Mouse (Mus musculus): Measurements from ENCODE around the gene Sec23a. TPM values are rescaled to one million over a fixed set of nuclear protein-coding genes. Genes with fewer than 3 reads are reported as not detected.

The Sec23a gene
- polyA plus RNA-seq, 1 experiment from 2014 or later: 89.8 TPM

DNA sequence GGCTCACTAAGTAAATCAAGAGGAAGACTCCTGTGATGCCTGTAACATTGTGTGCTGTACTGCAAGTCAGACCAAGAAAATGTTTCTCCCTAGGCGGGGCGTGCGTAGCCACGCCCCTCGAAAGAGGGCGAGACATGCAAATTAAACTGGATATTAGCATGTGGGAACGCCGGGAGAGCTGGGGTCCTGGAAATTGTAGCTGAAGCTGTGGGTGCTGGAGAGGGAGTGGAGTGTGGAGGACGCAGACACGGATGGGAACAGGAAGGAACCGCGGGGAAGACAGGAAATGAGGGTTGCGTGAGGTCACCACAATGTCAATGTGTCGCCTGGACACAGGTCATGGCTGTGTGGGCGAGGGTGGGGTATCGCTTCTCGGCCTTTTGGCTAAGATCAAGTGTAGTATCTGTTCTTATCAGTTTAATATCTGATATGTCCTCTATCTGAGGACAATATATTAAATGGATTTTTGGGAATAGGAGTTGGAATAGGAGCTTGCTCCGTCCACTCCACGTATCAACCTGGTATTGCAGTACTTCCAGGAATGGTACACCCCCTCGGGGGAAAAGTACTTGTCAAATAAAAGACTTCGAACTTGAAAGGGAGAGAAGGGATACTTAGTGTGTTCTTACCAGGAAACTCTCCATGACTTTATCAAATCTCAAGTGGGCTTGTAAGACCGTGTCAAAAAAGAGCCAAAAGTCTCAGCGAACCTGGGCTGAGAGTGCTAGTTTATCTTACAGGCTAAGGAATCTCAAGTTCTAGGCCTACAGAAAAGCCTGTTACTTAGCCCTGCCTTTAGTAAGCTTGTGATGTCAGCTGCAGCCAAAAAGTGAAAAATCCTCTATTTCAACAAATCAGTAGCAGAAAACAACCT lies 28.4 kb upstream of the Sec23a start:
- H3K36me3 ChIP-seq: peaks cover 34% of the 10 kb centered on the region
- no peaks in the 10 kb centered on the region for H3K9me3 ChIP-seq
- ATAC-seq (ENCODE audit: insufficient number of reproducible peaks, insufficient read depth, low FRiP score, low TSS enrichment, low read depth): peak; percentile 82; the same call in 1 of the 2 replicates
- 0 out of 2 replicates have a peak, but pooled peaks cover 3% of the 10 kb centered on the region for H3K4me1 ChIP-seq (replicated peaks)
- H3K27ac ChIP-seq: peak overlapping the region; percentile 82
- H3K9ac ChIP-seq (replicated peaks): no peak overlapping the region; the same call in 1 of the 2 replicates
- peak overlapping the region; percentile 37; the same call in 1 of the 2 replicates for H3K4me2 ChIP-seq
- 4% methylated on average over 23 of the region's 23 CpGs for WGBS
- no peaks in the 10 kb centered on the region for H3K27me3 ChIP-seq
- H3K4me3 ChIP-seq (replicated peaks): peak overlapping the region; percentile 12; the same call in 1 of the 2 replicates

DNA sequence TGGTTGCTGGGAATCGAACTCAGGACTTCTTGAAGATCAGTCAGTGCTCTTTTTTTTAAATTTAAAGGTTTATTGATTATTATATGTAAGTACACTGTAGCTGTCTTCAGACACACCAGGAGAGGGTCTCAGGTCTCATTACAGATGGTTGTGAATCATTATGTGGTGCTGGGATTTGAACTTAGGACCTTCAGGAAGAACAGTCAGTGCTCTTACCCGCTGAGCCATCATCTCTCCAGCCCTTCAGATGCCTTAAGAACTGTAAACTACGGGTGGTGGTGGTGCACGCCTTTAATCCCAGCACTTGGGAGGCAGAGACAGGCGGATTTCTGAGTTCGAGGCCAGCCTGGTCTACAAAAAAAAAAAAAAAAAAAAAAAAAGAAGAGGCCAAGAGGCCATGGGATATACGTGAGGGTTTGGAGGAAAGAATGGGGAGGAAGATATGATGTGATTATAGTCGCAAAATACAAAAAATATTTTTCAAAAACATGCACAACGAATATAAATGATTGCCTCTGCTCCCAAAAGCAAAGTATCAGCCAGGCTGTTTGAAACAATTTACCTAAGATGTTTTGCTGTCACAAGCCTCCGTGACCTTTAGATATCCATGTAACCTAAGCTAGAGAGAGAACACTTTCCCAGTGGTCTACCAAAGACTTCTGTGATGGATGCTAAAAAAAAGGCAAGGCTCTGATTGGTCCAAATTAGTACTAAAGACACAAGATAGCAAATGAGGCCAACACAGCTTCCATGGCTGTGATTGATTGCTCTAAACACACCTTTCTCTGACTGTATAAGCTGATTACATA lies 27.5 kb upstream of the Sec23a start:
- 69% methylated on average over 10 of the region's 10 CpGs for WGBS
- H3K4me1 ChIP-seq (replicated peaks): 0 out of 2 replicates have a peak, but pooled peaks cover 3% of the 10 kb centered on the region
- H3K4me2 ChIP-seq: peak overlapping the region; percentile 37; the same call in 1 of the 2 replicates
- H3K9ac ChIP-seq (replicated peaks): no peak overlapping the region; the same call in 1 of the 2 replicates
- H3K27ac ChIP-seq: no peak overlapping the region
- no peak for ATAC-seq (ENCODE audit: insufficient number of reproducible peaks, insufficient read depth, low FRiP score, low TSS enrichment, low read depth)
- H3K36me3 ChIP-seq: peaks cover 26% of the 10 kb centered on the region
- no peak overlapping the region for H3K4me3 ChIP-seq (replicated peaks)
- H3K9me3 ChIP-seq: no peaks in the 10 kb centered on the region
- no peaks in the 10 kb centered on the region for H3K27me3 ChIP-seq

DNA sequence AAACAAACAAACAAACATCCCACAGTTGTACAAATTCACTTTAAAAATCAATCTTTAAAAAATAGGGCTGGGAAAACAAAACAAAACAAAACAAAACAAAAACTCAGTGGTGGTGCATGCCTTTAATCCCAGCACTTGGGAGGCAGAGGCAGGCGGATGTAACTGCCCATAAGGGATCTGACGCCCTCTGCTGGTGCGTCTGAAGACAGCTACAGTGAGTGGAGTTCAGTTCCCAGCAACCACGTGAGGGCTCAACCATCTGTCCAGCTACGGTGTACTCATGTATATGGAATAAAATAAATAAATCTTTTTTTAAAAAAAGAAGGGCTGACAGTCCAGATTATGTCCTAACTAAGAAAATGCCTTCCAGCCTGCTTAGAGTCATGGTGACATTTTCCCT lies 20.3 kb upstream of the Sec23a start:
- Histone ChIP-seq H3K4me3 (replicated peaks) (no peak overlapping the region), H3K9me3 (no peaks in the 10 kb centered on the region)
- WGBS: 72% methylated on average over 5 of the region's 5 CpGs

DNA sequence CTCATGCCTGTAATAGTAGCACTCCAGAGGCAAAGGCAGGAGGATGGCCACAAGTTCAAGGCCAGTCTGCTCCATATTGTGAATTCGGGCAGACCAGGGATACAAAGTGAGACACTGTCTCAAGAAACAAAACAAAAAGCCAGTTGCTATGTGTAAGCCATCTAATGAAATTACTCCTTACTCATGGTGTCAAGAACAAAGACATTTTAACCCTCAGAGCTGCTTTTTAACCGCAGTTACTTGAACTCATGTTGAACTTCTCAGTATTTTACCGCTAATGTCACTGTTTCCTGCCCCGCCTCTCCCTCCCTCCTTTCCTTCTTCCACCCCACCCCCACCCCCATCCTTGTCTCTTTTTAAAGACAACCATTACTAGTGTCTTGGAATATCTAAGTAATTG lies 9.5 kb upstream of the Sec23a start:
- no peak overlapping the region for H3K4me3 ChIP-seq (replicated peaks)
- H3K27me3 ChIP-seq: no peaks in the 10 kb centered on the region
- ATAC-seq (ENCODE audit: insufficient number of reproducible peaks, insufficient read depth, low FRiP score, low TSS enrichment, low read depth): no peak
- H3K4me1 ChIP-seq (replicated peaks): no peaks in the 10 kb centered on the region
- no peak overlapping the region for H3K27ac ChIP-seq
- H3K9me3 ChIP-seq: no peaks in the 10 kb centered on the region
- 97% methylated on average over 4 of the region's 4 CpGs for WGBS
- no peak overlapping the region for H3K9ac ChIP-seq (replicated peaks)
- no peak overlapping the region for H3K4me2 ChIP-seq
- H3K36me3 ChIP-seq: peaks cover 78% of the 10 kb centered on the region

More for the DNA sequence above, 20.3 kb upstream of the Sec23a start:
- H3K9ac ChIP-seq (replicated peaks): no peak overlapping the region
- no peak for ATAC-seq (ENCODE audit: insufficient number of reproducible peaks, insufficient read depth, low FRiP score, low TSS enrichment, low read depth)
- H3K4me2 ChIP-seq: no peak overlapping the region
- no peaks in the 10 kb centered on the region for H3K27me3 ChIP-seq
- H3K4me1 ChIP-seq (replicated peaks): no peaks in the 10 kb centered on the region
- H3K36me3 ChIP-seq: peaks cover 22% of the 10 kb centered on the region
- H3K27ac ChIP-seq: no peak overlapping the region

DNA sequence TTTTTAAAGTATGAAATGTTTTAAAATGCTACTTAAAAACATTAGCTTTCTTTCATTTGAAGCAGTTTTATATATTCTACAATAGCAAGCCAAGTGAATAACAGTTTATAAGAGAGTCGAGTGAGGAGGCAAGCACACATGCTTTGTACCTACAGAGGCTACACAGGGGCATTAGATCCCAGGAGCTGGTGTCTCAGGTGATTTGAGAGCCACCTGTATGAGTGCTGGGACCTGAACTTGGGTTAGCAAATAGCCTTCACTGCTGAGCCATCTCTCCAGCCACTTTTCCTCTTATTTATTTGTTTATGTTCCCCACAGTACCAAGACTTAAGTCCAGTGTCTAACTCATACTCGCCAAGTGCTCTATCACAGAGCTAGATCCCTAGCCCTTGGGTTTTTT lies 8.1 kb upstream of the Sec23a start:
- no peak for ATAC-seq (ENCODE audit: insufficient number of reproducible peaks, insufficient read depth, low FRiP score, low TSS enrichment, low read depth)
- no peak overlapping the region for H3K27ac ChIP-seq
- H3K27me3 ChIP-seq: no peaks in the 10 kb centered on the region
- no peak overlapping the region for H3K4me3 ChIP-seq (replicated peaks)
- H3K9ac ChIP-seq (replicated peaks): no peak overlapping the region
- no peaks in the 10 kb centered on the region for H3K9me3 ChIP-seq
- no peak overlapping the region for H3K4me2 ChIP-seq
- H3K36me3 ChIP-seq: peaks cover 72% of the 10 kb centered on the region
- WGBS: 80% methylated on average over 2 of the region's 2 CpGs
- no peaks in the 10 kb centered on the region for H3K4me1 ChIP-seq (replicated peaks)

DNA sequence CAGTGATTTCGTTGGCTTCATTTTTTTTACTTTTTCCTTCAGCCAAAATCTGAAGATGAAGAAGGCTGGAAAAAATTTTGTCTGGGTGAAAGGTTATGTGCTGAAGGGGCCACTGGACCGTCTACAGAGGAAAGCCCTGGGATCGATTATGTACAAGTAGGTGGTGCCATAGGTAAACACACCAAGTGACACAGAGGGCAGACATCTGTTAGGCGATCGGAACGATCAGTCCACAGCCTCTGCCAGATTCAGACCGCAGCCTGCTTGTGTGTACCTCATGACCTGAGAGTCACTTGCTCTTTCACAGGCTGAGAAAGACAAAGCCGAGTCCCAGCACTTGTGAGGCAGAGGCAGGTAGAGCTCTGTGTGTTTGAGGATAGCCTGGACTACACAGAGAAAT lies 6.2 kb upstream of the Sec23a start:
- H3K9me3 ChIP-seq: no peaks in the 10 kb centered on the region
- H3K4me2 ChIP-seq: no peak overlapping the region
- H3K27ac ChIP-seq: no peak overlapping the region
- peaks cover 59% of the 10 kb centered on the region for H3K36me3 ChIP-seq
- 86% methylated on average over 8 of the region's 8 CpGs for WGBS
- H3K9ac ChIP-seq (replicated peaks): no peak overlapping the region
- no peaks in the 10 kb centered on the region for H3K27me3 ChIP-seq
- no peaks in the 10 kb centered on the region for H3K4me1 ChIP-seq (replicated peaks)
- no peak for ATAC-seq (ENCODE audit: insufficient number of reproducible peaks, insufficient read depth, low FRiP score, low TSS enrichment, low read depth)
- H3K4me3 ChIP-seq (replicated peaks): no peak overlapping the region

DNA sequence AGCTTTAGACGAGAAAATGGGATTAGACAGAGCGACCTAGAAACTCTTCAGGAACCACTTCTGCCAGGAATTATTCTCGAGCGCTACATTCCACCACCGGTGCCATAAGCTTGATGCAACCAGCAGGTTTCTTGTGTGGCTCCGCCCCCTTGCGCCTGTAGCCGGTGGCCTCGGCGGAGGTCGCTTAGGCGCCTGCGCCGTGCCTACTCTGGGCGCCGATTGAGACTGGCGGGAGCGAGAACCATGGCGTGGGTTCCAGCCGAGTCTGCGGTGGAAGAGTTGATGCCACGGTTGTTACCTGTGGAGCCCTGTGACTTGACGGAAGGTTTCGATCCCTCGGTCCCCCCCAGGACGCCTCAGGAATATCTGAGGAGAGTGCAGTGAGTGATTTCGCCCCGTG lies 1.4 kb upstream of the Sec23a start, which contains the start of gene Gemin2:
Gemin2 (plus strand) TSS at position 160 of the 400 bp plus-strand sequence.
- WGBS: under 1% methylated on average over 28 of the region's 28 CpGs
- peak within 1 kb of the TSS; percentile 87 for H3K27ac ChIP-seq
- H3K4me3 ChIP-seq (replicated peaks): peak within 1 kb of the TSS; percentile 77
- H3K4me1 ChIP-seq (replicated peaks): peaks cover 13% of the 10 kb centered on the region
- H3K9ac ChIP-seq (replicated peaks): peak within 1 kb of the TSS; percentile 75
- no peaks in the 10 kb centered on the region for H3K9me3 ChIP-seq
- peak within 1 kb of the TSS; percentile 67 for H3K4me2 ChIP-seq
- H3K36me3 ChIP-seq: peaks cover 23% of the 10 kb centered on the region
- no peaks in the 10 kb centered on the region for H3K27me3 ChIP-seq
- ATAC-seq (ENCODE audit: insufficient number of reproducible peaks, insufficient read depth, low FRiP score, low TSS enrichment, low read depth): peak; percentile 69

DNA sequence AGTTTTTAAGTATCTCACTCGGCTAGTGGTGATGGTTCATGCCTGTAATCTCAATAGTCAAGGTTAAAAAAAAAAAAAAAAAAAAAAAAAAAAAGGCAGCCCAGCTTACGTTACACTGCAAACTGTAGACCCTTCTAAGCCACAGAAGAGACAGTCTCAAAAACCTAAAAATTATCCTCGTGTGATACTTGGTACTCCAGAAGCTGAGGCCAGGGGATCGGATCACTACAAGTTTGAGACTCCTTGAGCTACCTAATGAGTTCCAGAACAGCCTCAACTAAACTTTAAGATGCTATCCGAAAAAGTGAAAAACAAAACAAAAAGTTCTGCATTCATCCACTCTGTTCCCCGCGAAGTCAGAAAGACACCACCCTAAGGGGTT lies 884 bp upstream of the Sec23a start:
- Histone ChIP-seq H3K9me3 (no peaks in the 10 kb centered on the region), H3K4me1 (replicated peaks) (peaks cover 13% of the 10 kb centered on the region), H3K4me2 (peak overlapping the region; percentile 67), H3K9ac (replicated peaks) (peak overlapping the region; percentile 75), H3K36me3 (peaks cover 22% of the 10 kb centered on the region), H3K27ac (peak overlapping the region; percentile 87), H3K4me3 (replicated peaks) (peak overlapping the region; percentile 77), H3K27me3 (no peaks in the 10 kb centered on the region)
- no peak for ATAC-seq (ENCODE audit: insufficient number of reproducible peaks, insufficient read depth, low FRiP score, low TSS enrichment, low read depth)
- WGBS: under 1% methylated on average over 7 of the region's 7 CpGs

DNA sequence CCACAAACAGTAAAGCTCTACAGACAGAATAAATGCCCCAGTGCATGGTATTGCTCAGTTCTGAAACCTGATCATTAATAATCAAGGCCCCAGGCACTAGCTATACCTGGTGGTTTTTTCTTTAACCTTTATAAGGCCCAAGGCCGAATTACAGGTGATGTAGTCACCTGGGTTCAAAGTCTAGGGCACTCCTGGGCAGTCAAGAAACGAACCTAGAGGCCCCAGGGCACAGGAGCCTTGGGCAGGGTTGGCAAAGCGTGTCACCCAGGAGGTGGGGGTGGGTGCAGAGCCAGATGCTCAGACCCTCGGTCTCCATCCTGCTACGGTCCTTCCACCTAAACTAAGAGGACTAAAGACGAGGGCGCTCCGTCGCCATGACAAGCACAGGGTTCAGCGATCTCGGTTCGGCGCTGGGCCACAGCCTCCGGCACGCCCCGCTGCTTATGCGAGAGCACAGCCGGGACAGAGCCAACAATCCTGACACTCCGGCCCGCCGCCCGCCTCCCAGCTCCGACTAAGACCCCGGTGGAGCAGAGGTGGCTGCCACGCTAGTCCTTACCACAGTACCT lies 458 bp downstream of the Sec23a start:
- under 1% methylated on average over 25 of the region's 25 CpGs for WGBS
- no peaks in the 10 kb centered on the region for H3K27me3 ChIP-seq
- no peak; the same call in 1 of the 2 replicates for ATAC-seq (ENCODE audit: insufficient number of reproducible peaks, insufficient read depth, low FRiP score, low TSS enrichment, low read depth)

DNA sequence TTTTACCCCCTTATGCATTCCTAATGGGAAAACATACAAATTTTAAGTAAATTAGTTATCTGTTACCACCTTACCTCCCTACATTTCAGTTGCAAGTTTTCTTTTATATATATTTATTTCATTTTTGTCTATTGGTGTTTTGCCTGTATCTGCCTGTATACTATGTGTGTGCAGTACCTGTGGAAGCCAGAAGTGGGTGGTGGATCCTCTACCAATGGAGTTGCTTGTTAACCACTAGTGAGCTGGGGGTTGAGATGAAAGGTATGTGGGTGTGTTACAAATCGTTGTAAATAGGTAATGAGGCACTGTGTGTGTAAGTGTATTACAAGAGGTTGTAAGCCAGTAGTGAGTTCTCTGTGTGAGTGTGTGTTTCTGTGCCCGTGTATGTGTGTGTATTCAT lies 1.3 kb downstream of the Sec23a start:
- peak overlapping the region; percentile 77 for H3K4me3 ChIP-seq (replicated peaks)
- WGBS: 70% methylated on average over 2 of the region's 2 CpGs
- no peak overlapping the region for H3K27ac ChIP-seq
- H3K4me2 ChIP-seq: peak overlapping the region; percentile 62
- no peak for ATAC-seq (ENCODE audit: insufficient number of reproducible peaks, insufficient read depth, low FRiP score, low TSS enrichment, low read depth)
- H3K36me3 ChIP-seq: peaks cover 31% of the 10 kb centered on the region
- no peaks in the 10 kb centered on the region for H3K27me3 ChIP-seq
- H3K9me3 ChIP-seq: no peaks in the 10 kb centered on the region
- H3K9ac ChIP-seq (replicated peaks): no peak overlapping the region
- peaks cover 13% of the 10 kb centered on the region for H3K4me1 ChIP-seq (replicated peaks)

More for the DNA sequence above, 458 bp downstream of the Sec23a start:
- Histone ChIP-seq H3K36me3 (peaks cover 26% of the 10 kb centered on the region), H3K4me1 (replicated peaks) (peaks cover 13% of the 10 kb centered on the region), H3K27ac (peak overlapping the region; percentile 93), H3K9ac (replicated peaks) (peak overlapping the region; percentile 84), H3K4me3 (replicated peaks) (peak overlapping the region; percentile 77), H3K9me3 (no peaks in the 10 kb centered on the region), H3K4me2 (peak overlapping the region; percentile 62)

DNA sequence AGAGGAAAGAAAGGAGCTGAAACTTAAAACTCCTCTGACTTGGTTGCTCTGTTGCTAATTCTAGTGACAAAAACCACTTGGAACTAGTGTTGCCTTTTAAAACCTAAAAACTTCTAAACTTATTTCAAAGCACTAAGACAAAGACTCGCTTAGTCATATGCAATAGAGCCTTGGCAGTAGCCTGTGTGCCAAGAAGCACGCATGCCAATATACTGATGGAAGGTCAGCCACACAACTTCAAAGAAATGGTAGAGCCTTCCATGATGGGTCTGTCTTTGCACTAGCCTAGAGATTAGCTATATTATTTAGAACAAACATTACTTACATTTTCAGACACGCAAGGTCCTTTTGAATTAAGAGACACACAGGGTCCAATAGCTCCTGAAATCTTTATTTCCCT lies 26.1 kb downstream of the Sec23a start:
- no peak for ATAC-seq (ENCODE audit: insufficient number of reproducible peaks, insufficient read depth, low FRiP score, low TSS enrichment, low read depth)
- Histone ChIP-seq H3K9me3 (no peaks in the 10 kb centered on the region), H3K4me1 (replicated peaks) (no peaks in the 10 kb centered on the region), H3K4me3 (replicated peaks) (no peak overlapping the region), H3K27ac (no peak overlapping the region), H3K36me3 (peaks cover 91% of the 10 kb centered on the region), H3K27me3 (no peaks in the 10 kb centered on the region), H3K9ac (replicated peaks) (no peak overlapping the region), H3K4me2 (no peak overlapping the region)
- 95% methylated on average over 3 of the region's 3 CpGs for WGBS

Measured in limb, embryonic 12.5 days (tissue).